Mouse (Mus musculus) urinary bladder, adult 2 months (tissue): ENCODE measurements around the gene Btd. TPM values are rescaled to one million over a fixed set of nuclear protein-coding genes. Genes with fewer than 3 reads are reported as not detected.

ENCODE experiments used
- DNase-seq: peaks from one replicate; pipeline ENCODE4 v3.0.0; 2022; ENCODE audit warnings: low spot score
- polyA plus RNA-seq: library from polyadenylated mRNA; depleted of rRNA; stranded (reverse); fragments of >200 nt; gene quantifications from 2 replicates; pipeline ENCODE4 v1.2.3, GENCODE M21; 2012

Btd gene
- polyA plus RNA-seq, 1 experiment: 25.4 TPM

- DNase-seq: no peak
Measured at GRCm38 (mm10) chr14:31645920-31646319, 5.1 kb downstream of the Btd start.

DNA sequence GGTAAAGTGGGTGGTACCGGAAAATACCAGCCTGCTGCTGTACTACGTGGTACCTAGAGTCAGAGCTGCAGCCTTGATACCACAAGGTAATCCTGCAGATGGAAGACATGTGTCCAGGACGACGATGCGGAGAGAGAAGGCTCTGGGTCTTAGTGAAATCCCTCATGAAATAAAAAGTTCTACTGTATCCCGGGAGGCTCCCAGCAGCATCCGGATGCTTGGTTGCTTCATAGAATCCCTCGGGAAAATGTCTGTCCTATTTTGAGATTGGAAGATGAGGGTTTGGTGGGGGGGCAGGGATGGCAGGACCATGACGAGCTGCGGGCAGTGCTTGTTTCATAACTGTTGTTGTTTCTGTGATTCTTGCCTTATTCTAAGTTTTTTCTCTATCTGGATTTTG, 7.2 kb downstream of the Btd start:
- no peak for DNase-seq

GRCm38 (mm10) chr14:31650347-31650746, 9.5 kb downstream of the Btd start:
- no peak for DNase-seq

GRCm38 (mm10) chr14:31651206-31651605, 10.4 kb downstream of the Btd start:
- DNase-seq: no peak

GRCm38 (mm10) chr14:31652106-31652505, 11.3 kb downstream of the Btd start:
- DNase-seq: no peak

DNA sequence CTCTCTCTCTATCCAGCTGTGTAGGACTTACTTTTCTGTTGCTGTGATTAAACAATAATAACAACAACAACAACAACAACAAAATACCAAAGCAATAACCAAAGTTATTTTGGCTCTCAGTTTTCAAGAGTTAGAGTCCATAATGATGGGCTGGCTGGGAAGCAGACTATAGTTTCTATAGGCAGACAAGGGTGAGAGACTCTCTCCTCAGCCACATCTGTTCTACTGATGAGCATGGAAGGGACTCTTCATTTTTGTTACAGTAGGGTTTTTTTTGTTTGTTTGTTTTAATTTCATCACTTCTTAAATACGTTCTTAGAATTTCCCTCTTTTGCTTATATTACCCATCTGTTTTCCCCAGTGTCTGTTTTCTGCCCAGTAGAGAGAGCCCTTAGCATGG, 11.8 kb downstream of the Btd start:
- DNase-seq: no peak

DNA sequence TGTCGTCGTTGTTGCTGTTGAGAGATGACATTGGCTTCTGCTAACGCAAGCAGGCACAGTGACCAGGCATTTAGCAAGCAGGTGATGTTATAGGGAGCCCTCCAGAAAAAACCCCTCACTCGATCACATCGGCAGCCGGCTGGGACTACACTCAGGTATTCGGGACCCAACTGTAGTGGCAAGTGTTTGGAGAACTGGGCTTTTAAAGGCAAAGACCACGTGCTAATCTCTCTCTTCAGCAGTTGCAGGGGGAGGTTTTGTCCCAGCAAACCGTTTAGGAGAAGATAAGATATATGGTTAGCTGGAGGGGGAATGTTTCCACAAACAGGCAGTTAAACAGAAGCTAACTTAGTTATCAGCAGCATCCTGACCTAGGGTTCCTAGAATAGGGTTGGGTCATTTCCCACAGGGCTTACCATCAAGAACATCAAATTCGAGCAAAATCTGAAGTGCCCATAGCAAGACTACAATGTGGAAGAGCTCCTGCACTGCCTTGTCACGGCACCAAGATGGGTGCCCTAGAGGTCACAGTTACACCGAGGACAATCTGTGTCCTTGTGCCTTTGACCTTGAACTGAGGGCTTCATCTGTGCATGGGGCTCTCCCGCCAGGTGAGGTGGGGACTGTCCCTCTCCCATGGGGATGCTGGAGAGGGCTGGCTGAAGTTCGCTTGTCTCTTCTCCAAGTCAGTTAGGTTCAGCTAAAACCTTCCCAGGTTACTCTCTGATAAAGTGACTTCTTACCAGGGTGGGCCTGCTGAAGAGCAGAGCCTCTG, 12.5 kb downstream of the Btd start:
- DNase-seq: no peak

- DNase-seq: no peak
Measured at GRCm38 (mm10) chr14:31654816-31655215, 14.0 kb downstream of the Btd start.

- DNase-seq: no peak
Measured at GRCm38 (mm10) chr14:31655406-31655805, 14.6 kb downstream of the Btd start.

DNA sequence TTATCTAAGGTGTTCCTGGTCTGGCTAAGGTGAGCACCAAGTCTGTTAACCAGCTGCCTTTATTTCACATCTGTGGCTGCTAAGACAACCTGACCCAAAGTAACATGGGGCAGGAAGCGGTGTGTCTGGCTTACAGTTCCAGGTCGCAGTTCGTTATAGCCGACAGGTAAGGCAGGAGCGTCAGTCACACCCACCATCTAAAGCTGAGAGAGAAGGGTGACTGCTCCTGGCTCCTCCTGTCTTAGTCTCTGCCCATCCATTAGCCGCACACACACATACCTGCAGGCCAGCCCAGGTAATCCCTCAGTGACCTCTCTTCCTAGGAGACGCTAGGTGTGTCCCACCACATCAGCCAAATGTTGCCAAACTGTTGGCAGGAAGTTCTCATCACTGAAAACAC, 15.6 kb downstream of the Btd start:
- no peak for DNase-seq

DNA sequence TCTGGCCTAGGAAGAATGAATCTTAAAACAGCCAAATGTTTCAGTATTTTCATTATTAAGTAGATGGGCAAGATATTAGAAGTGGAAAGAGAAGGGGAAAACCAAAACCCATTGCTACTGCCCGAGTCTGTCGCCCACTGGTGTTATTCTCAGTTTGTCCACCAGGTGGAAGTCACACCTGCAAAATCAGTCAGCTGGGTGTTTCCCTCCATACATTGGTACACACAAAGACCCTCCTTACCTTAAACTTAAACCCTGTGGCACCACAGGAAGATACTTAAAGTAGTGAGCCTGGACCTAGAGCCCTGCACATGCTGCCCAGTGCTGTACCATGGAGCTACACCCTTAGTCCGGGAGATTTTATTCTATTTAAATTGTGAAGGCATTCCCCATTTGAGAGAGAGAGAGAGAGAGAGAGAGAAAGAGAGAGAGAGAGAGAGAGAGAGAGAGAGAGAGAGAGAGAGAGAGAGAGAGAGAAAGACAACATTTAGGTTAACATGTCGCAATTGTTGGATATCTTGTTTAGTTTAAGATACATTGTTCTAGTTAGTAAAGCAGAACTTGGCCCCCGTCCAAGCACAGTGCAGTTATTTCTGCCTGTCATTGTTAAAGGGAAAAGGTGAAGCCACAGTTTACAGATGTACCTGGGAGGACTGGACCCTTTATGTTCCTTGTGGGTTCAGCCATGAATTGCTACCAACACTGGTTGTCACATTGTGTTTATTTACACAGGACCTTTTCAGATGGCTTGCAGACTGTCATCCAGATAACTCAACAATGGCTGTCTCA, 16.2 kb downstream of the Btd start:
- no peak for DNase-seq

GRCm38 (mm10) chr14:31658126-31658680, 17.4 kb downstream of the Btd start:
- DNase-seq: no peak

GRCm38 (mm10) chr14:31659501-31660181, 18.8 kb downstream of the Btd start:
- DNase-seq: no peak

DNA sequence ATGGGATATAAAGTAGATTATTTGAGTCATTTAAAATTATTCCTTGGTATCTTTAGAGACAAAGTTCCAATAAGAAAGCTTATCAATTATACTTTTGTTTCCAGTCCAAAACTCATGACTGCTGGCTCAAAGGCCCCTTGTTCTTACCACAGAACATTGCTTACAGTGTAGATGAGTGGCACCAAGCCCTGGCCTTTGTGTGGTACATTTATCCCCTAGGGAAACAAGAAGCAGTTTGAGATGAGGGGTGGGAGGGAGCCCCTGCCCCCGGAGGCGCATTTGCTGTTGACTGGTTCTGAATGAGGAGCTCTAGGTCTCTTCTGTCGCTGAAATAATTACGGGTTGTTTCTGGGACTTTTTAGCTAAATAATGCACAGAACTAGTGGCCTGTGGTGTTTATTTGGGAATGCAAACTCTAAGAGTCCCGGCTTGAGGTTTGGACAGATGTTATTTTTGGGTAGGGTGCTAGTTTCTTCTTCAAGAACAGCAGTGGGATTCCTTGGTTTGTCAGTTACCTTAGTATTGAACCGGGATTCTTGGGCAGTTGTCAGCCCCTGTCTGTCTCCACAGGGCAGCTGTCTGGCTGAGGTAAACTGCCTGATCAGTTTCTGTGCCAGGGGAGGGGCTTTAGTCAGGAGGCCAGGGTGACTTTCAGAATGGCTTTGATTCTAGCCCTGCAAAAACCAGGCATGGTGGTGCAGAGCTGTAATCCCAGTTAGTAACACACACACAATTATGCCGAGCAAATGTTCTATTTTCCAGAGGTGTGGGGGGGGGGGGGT, 19.7 kb downstream of the Btd start:
- DNase-seq: no peak

DNA sequence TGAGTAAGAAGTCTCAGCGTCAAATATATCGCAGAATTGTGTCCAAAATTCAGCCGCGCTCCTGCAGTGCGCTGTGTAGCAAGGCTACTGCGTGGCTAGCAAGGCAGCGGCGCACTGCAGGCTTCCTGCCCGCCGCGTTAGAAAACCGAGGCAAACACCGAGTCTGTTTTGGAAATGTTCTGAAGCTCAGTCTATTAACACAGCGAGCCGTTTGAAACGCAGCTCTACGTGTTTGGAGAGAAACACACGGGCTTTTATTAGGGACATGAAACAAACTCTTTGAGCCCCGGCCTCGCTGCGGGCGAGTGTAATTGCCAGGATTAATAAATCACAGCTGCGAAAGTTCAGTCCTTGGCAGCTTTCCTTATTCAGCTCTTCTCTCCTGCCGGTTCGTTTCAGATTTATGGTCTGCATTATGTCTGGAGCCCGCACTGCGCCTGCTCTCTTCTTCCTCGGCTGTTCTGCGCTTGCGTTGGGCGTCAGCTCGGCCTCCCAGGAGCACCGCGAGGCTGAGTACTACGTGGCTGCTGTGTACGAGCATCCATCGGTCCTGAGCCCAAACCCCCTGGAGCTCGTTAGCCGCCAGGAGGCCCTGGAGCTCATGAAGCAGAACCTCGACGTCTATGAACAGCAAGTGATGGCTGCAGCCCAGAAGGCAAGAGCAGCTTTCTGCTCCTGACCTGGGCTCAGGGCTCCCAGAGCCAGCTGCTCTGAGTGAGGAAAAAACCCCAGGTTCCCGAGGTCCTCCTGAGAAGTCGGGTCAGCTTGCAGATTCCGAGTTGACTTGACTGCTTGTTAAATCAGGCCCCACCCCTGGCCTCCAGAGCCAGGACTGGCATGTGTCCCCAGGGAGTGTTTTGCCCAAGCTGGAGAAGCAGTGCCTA, 21.1 kb downstream of the Btd start:
- peak; percentile 71 for DNase-seq

GRCm38 (mm10) chr14:31662555-31663211, 21.9 kb downstream of the Btd start:
- DNase-seq: no peak

GRCm38 (mm10) chr14:31663376-31664099, 22.7 kb downstream of the Btd start:
- no peak for DNase-seq

GRCm38 (mm10) chr14:31664100-31664902, 23.5 kb downstream of the Btd start:
- DNase-seq: no peak
